Mouse (Mus musculus) thymus, postnatal 14 days (tissue): ENCODE results near the gene Efcab3.
A peak's percentile ranks its signal among the peaks of the same experiment; 100 is the strongest.

Source experiments
- DNase-seq: peaks from one replicate; pipeline ENCODE4 v3.0.0; 2021

Efcab3 gene

DNA sequence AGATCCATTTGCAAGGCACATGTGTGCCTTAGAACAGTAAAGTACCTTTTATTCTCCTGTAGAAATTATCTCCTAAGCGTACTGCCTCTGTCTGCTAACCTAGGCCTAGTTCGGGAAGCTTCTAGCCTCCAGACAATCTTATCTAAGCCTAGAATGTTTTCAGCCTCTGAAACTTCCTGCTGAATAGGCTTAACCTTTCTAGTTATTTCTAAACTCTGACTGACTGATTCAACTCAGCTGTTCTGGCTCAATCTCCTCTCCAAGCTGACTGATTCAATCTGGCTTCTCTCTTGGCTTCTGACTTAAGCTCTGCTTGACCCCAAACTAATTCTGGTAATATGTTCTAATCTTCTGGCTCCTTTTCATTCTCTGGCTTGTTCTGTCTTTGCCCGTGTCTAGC is 86.0 kb downstream of the Efcab3 start:
- no peak for DNase-seq

DNA sequence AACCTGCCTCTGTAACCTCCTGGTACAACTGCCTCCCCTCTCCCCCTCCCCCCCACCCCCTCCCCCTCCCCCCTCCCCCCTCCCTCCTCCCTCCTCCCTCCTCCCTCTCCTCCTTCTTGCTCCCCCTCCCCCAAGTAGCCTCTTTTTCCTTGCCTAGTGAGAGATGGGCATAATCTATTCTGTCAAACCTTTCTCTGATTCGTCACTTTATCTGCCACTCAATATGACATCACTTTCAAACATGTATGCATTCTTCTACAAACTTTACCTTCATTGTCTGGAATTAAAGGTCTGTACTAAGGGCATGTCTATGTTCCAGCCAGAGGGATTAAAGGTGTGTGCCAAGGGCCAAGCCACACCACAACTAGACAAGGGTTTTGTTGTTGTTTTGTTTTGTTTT is 86.4 kb downstream of the Efcab3 start:
- peak; percentile 21 for DNase-seq

- peak; percentile 18 for DNase-seq
Measured at GRCm38 (mm10) chr11:105150691-105151090, 87.3 kb downstream of the Efcab3 start.

GRCm38 (mm10) chr11:105151226-105152016 is 88.0 kb downstream of the Efcab3 start:
- DNase-seq, result peak; percentile 67

DNA sequence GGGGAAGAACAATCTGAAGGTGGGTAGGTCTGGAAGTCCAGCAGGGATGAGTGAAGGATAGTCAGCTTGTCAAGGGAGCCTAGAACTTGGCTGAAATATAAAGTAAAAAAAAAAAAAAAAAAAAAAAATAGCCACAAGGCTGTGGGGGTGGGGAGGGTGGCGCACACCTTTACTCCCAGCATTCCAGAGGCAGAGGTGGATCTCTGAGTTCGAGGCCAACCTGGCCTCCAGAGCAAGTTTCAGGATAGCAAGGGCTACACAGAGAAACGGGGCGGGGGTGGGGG is 88.6 kb downstream of the Efcab3 start:
- no peak for DNase-seq

- DNase-seq, result no peak
Measured at GRCm38 (mm10) chr11:105152357-105152899, 89.0 kb downstream of the Efcab3 start.

GRCm38 (mm10) chr11:105153068-105153833 is 89.9 kb downstream of the Efcab3 start:
- DNase-seq, result no peak

DNA sequence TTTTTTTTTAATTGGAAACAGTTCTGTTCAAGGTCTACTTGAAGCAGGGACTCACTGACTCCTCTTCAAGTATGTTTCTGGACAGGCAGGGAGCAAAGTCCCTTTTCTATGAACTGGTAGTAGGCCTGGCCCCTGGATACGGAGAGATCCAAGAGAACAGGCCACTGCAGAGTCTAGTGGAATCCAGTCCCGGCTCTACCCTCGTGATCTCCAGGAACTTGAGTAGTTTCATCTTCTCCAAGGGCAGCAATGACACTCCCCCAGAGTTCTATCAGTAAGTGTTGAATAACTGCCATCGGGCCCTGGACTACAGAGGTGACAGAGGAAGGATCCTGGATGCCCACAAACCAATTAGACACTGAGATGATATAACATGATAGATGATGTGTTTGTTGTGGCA is 92.5 kb downstream of the Efcab3 start:
- no peak for DNase-seq

DNA sequence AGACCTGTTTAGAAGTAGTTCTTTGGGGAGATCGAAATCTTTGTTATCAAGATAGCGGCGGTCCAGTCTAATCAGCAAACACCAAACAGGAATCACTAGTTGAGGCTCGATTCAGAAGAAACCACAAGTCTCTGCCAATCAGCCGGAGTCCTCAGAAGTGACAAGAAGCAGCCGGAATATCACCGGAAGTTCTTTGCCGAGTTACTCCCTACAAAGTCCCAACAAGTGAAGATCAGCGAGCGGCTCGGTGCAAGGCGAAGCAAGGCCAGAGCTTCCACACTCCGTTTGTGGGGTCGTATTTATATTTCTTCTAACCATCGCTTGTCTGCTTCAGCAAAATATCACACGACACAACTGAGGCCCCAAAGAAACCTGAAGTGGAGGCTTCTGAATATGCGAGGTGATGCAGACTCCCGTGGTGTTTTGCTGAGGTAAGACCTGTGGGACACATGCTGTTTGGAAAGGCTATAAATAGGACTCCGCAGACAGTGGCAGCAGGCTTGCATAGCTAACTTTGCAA is 93.4 kb downstream of the Efcab3 start:
- DNase-seq, result no peak

GRCm38 (mm10) chr11:105158047-105158446 is 94.7 kb downstream of the Efcab3 start:
- DNase-seq, result no peak

GRCm38 (mm10) chr11:105159673-105160360 is 96.4 kb downstream of the Efcab3 start:
- DNase-seq, result no peak

- no peak for DNase-seq
Measured at GRCm38 (mm10) chr11:105161411-105161810, 98.0 kb downstream of the Efcab3 start.

- DNase-seq, result no peak
Measured at GRCm38 (mm10) chr11:105164516-105165510, 101.4 kb downstream of the Efcab3 start.

DNA sequence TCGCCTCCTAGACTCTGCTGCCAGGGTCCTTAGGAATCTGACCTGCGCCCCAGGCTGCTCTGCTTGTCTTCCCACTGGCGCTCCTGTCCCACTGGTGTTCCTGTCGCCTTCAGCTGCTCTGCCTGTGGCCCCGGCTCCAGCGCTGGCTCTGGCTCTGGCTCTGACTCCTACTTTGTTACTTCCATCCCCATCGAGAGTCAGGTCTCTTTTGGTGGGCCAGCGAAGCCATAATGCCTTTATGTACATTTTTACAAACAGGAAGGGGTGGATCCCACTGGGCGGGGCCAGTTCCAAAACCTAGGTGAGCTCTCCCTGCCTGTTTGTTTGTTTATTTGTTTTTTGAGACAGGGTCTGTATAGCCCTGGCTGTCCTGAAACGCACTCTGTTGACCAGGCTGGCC is 103.4 kb downstream of the Efcab3 start:
- no peak for DNase-seq
